Mouse (Mus musculus): ENCODE data around the gene Tmem44. TPM values are rescaled to one million over a fixed set of nuclear protein-coding genes. Genes with fewer than 3 reads are reported as not detected.

Tmem44 gene
- polyA plus RNA-seq, 1 experiment from 2014 or later = 76.4 TPM

GRCm38 (mm10) chr16:30542826-30543225 lies 7.8 kb downstream of the Tmem44 start:
- ATAC-seq (ENCODE audit: low FRiP score) = no peak
- Histone ChIP-seq H3K9me3 (ENCODE audit: control insufficient read depth, low read length) (no peaks in the 10 kb centered on the region), H3K4me1 (replicated peaks; ENCODE audit: control insufficient read depth, insufficient read depth, low read length) (peaks cover 2% of the 10 kb centered on the region; the same call in 1 of the 2 replicates), H3K36me3 (replicated peaks; ENCODE audit: control insufficient read depth, insufficient read depth) (peaks cover 63% of the 10 kb centered on the region), H3K27me3 (ENCODE audit: control insufficient read depth, insufficient read depth, low read length) (no peaks in the 10 kb centered on the region), H3K9ac (no peak overlapping the region), H3K4me2 (replicated peaks) (no peak overlapping the region), H3K4me3 (replicated peaks; ENCODE audit: low read length) (no peak overlapping the region), H3K27ac (no peak overlapping the region)
- 86% methylated on average over 6 of the region's 6 CpGs for WGBS
- DNase-seq (ENCODE audit: low spot score) = no peak

GRCm38 (mm10) chr16:30540107-30541001 lies 10.3 kb downstream of the Tmem44 start:
- peak; percentile 35; the same call in 1 of the 2 replicates for ATAC-seq (ENCODE audit: low FRiP score)
- H3K27ac ChIP-seq = no peak overlapping the region
- H3K9ac ChIP-seq = no peak overlapping the region
- no peaks in the 10 kb centered on the region for H3K9me3 ChIP-seq (ENCODE audit: control insufficient read depth, low read length)
- WGBS = 65% methylated on average over 20 of the region's 20 CpGs
- DNase-seq (ENCODE audit: low spot score) = no peak
- no peaks in the 10 kb centered on the region for H3K4me1 ChIP-seq (replicated peaks; ENCODE audit: control insufficient read depth, insufficient read depth, low read length)
- no peak overlapping the region for H3K4me3 ChIP-seq (replicated peaks; ENCODE audit: low read length)
- H3K36me3 ChIP-seq (replicated peaks; ENCODE audit: control insufficient read depth, insufficient read depth) = peaks cover 53% of the 10 kb centered on the region
- H3K4me2 ChIP-seq (replicated peaks) = 0 out of 2 replicates have a peak overlapping the region, but pooled peaks have one; percentile 24
- H3K27me3 ChIP-seq (ENCODE audit: control insufficient read depth, insufficient read depth, low read length) = no peaks in the 10 kb centered on the region

DNA sequence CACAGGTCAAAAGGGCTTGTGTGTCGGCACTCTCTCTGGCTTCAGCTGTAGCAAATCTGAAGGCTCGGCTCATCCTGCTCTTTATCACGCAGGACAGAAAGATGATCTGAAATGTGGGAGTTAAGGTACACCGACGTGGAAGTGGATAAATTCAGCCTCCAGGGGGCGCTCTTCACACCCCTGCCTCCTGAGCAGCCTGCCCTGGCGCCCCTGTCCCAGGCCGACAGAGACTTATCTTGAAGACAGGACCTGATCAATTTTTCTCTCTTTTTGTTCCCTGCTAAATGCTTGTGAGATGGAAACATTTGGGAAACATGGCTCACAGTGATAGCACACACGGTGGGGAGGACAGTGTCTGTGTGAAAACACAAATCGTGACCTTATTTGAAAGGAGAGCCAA lies 11.2 kb downstream of the Tmem44 start:
- no peak overlapping the region for H3K27ac ChIP-seq
- DNase-seq (ENCODE audit: low spot score) (peak; percentile 51), ATAC-seq (ENCODE audit: low FRiP score) (no peak)
- no peak overlapping the region for H3K9ac ChIP-seq
- H3K36me3 ChIP-seq (replicated peaks; ENCODE audit: control insufficient read depth, insufficient read depth) = peaks cover 50% of the 10 kb centered on the region
- H3K4me3 ChIP-seq (replicated peaks; ENCODE audit: low read length) = no peak overlapping the region
- H3K9me3 ChIP-seq (ENCODE audit: control insufficient read depth, low read length) = no peaks in the 10 kb centered on the region
- H3K4me1 ChIP-seq (replicated peaks; ENCODE audit: control insufficient read depth, insufficient read depth, low read length) = no peaks in the 10 kb centered on the region
- no peak overlapping the region for H3K4me2 ChIP-seq (replicated peaks)
- WGBS = 33% methylated on average over 10 of the region's 10 CpGs
- no peaks in the 10 kb centered on the region for H3K27me3 ChIP-seq (ENCODE audit: control insufficient read depth, insufficient read depth, low read length)

- H3K4me1 ChIP-seq (replicated peaks; ENCODE audit: control insufficient read depth, insufficient read depth, low read length) = no peaks in the 10 kb centered on the region
- WGBS = 97% methylated on average over 1 of the region's 1 CpGs
- DNase-seq (ENCODE audit: low spot score) = no peak
- H3K27ac ChIP-seq = no peak overlapping the region
- no peak overlapping the region for H3K4me2 ChIP-seq (replicated peaks)
- H3K9me3 ChIP-seq (ENCODE audit: control insufficient read depth, low read length) = no peaks in the 10 kb centered on the region
- no peak for ATAC-seq (ENCODE audit: low FRiP score)
- no peak overlapping the region for H3K4me3 ChIP-seq (replicated peaks; ENCODE audit: low read length)
- H3K36me3 ChIP-seq (replicated peaks; ENCODE audit: control insufficient read depth, insufficient read depth) = peaks cover 29% of the 10 kb centered on the region
- no peak overlapping the region for H3K9ac ChIP-seq
- no peaks in the 10 kb centered on the region for H3K27me3 ChIP-seq (ENCODE audit: control insufficient read depth, insufficient read depth, low read length)
Observed at GRCm38 (mm10) chr16:30535075-30535474, 15.6 kb downstream of the Tmem44 start.

DNA sequence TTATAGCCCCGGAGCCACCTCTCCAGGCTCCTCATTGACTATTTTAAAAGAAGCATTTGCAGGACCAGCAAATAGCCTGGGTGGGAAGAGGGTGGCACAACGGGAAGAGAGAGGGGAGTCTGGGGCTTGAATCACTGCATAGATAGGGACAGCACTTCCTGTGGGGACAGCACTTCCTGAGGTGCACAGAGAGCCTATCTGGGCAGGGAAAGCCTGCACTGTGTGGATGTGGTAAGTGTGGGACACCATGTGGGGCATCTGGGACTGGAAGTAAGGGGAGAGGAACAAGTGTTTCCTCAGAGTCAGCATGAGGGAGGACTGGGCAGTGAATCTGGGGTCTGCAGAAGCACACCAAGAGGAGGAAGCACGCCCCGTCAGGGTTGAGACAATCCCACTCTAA lies 17.1 kb downstream of the Tmem44 start:
- H3K9me3 ChIP-seq (ENCODE audit: control insufficient read depth, low read length) = no peaks in the 10 kb centered on the region
- ATAC-seq (ENCODE audit: low FRiP score) (no peak), DNase-seq (ENCODE audit: low spot score) (no peak)
- H3K27me3 ChIP-seq (ENCODE audit: control insufficient read depth, insufficient read depth, low read length) = no peaks in the 10 kb centered on the region
- H3K36me3 ChIP-seq (replicated peaks; ENCODE audit: control insufficient read depth, insufficient read depth) = peaks cover 41% of the 10 kb centered on the region
- H3K4me1 ChIP-seq (replicated peaks; ENCODE audit: control insufficient read depth, insufficient read depth, low read length) = no peaks in the 10 kb centered on the region
- 77% methylated on average over 4 of the region's 4 CpGs for WGBS
- no peak overlapping the region for H3K9ac ChIP-seq
- H3K4me3 ChIP-seq (replicated peaks; ENCODE audit: low read length) = no peak overlapping the region
- H3K4me2 ChIP-seq (replicated peaks) = no peak overlapping the region
- no peak overlapping the region for H3K27ac ChIP-seq

- H3K4me2 ChIP-seq (replicated peaks) = no peak overlapping the region
- no peak overlapping the region for H3K27ac ChIP-seq
- H3K4me1 ChIP-seq (replicated peaks; ENCODE audit: control insufficient read depth, insufficient read depth, low read length) = no peaks in the 10 kb centered on the region
- H3K4me3 ChIP-seq (replicated peaks; ENCODE audit: low read length) = no peak overlapping the region
- DNase-seq (ENCODE audit: low spot score) = no peak
- H3K36me3 ChIP-seq (replicated peaks; ENCODE audit: control insufficient read depth, insufficient read depth) = peaks cover 46% of the 10 kb centered on the region
- H3K27me3 ChIP-seq (ENCODE audit: control insufficient read depth, insufficient read depth, low read length) = no peaks in the 10 kb centered on the region
- H3K9ac ChIP-seq = no peak overlapping the region
- WGBS = 83% methylated on average over 1 of the region's 1 CpGs
- no peak for ATAC-seq (ENCODE audit: low FRiP score)
- no peaks in the 10 kb centered on the region for H3K9me3 ChIP-seq (ENCODE audit: control insufficient read depth, low read length)
Observed at GRCm38 (mm10) chr16:30532929-30533328, 17.7 kb downstream of the Tmem44 start.

DNA sequence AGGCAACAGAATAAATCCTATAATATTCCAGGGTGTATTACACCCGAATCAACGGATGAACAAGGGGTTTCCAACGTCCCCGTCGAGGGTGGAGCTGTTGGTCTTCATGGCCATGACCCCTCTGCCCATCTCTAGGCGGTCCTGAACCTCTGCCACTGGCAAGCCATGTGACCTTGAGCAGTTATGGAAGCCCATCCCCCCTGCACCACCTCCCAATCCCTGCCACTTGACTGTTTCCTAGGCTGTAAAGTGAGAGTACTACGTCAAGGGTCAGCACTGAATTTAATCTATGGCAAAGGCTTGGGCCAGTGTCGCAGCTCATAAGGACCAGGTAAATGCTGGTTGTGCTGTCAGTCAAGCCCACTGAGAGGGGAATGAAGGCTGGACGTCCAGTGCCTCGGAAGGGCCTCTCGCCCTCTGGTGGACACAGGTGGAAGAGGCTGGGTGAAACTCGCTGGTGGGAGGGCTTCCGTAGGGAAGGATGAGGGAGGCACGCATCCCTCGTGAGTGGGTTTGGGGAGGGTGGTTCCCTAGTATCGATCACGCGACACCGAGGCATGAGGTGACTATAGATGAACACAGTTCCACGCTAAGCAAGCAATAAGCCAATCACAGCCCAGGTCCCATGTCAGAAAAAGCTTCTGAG lies 18.8 kb downstream of the Tmem44 start:
- Histone ChIP-seq H3K27ac (no peak overlapping the region), H3K27me3 (ENCODE audit: control insufficient read depth, insufficient read depth, low read length) (no peaks in the 10 kb centered on the region), H3K9ac (no peak overlapping the region), H3K4me2 (replicated peaks) (no peak overlapping the region), H3K36me3 (replicated peaks; ENCODE audit: control insufficient read depth, insufficient read depth) (peaks cover 53% of the 10 kb centered on the region), H3K4me1 (replicated peaks; ENCODE audit: control insufficient read depth, insufficient read depth, low read length) (no peaks in the 10 kb centered on the region), H3K4me3 (replicated peaks; ENCODE audit: low read length) (no peak overlapping the region), H3K9me3 (ENCODE audit: control insufficient read depth, low read length) (no peaks in the 10 kb centered on the region)
- WGBS = 31% methylated on average over 20 of the region's 20 CpGs
- ATAC-seq (ENCODE audit: low FRiP score) (peak; percentile 46; the same call in 1 of the 2 replicates), DNase-seq (ENCODE audit: low spot score) (no peak)

DNA sequence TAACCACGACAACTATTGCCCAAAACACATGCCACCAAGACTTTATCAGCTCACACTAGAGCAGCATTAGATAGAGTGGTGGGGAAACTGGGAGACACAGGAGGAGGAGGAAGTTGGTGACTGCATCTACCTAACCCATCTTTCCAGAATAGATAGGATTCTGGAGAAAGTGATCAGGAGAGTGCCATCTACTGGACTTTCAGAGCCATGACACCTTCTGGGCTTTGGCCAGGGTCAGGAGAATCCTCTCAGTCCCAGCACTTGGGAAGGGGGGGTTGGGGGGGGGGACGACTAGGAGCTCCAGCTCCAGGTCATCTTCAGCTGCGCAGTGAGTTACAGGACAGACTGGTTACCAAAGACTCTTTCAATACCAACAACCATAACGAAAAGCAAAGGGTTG lies 19.8 kb downstream of the Tmem44 start:
- no peak overlapping the region for H3K4me3 ChIP-seq (replicated peaks; ENCODE audit: low read length)
- no peaks in the 10 kb centered on the region for H3K9me3 ChIP-seq (ENCODE audit: control insufficient read depth, low read length)
- WGBS = 50% methylated on average over 4 of the region's 4 CpGs
- H3K27me3 ChIP-seq (ENCODE audit: control insufficient read depth, insufficient read depth, low read length) = no peaks in the 10 kb centered on the region
- H3K36me3 ChIP-seq (replicated peaks; ENCODE audit: control insufficient read depth, insufficient read depth) = peaks cover 55% of the 10 kb centered on the region
- ATAC-seq (ENCODE audit: low FRiP score) (no peak), DNase-seq (ENCODE audit: low spot score) (peak; percentile 51)
- H3K27ac ChIP-seq = no peak overlapping the region
- no peak overlapping the region for H3K4me2 ChIP-seq (replicated peaks)
- no peak overlapping the region for H3K9ac ChIP-seq
- no peaks in the 10 kb centered on the region for H3K4me1 ChIP-seq (replicated peaks; ENCODE audit: control insufficient read depth, insufficient read depth, low read length)

DNA sequence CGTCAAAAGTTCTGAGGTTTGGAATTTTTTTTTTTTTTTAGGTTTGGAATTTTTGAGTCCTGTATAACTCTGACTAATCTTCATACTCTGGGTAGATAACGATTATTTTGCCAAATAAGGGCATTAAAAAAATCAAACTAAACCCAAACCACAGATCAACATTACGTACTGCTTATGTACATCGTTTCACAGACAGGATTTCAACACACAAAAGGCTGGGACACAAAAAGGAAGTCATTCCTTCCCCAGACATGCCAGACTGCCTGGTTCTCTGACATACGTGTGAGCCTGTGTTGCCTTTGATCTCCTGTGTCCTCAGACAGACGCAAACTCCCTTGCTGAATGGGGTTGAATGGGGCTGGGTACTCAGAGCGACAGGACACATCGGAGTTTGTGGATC lies 22.3 kb downstream of the Tmem44 start:
- Histone ChIP-seq H3K27ac (no peak overlapping the region), H3K4me2 (replicated peaks) (no peak overlapping the region), H3K4me3 (replicated peaks; ENCODE audit: low read length) (no peak overlapping the region), H3K27me3 (ENCODE audit: control insufficient read depth, insufficient read depth, low read length) (no peaks in the 10 kb centered on the region), H3K4me1 (replicated peaks; ENCODE audit: control insufficient read depth, insufficient read depth, low read length) (no peaks in the 10 kb centered on the region), H3K9ac (no peak overlapping the region), H3K36me3 (replicated peaks; ENCODE audit: control insufficient read depth, insufficient read depth) (peaks cover 60% of the 10 kb centered on the region), H3K9me3 (ENCODE audit: control insufficient read depth, low read length) (no peaks in the 10 kb centered on the region)
- DNase-seq (ENCODE audit: low spot score) (no peak), ATAC-seq (ENCODE audit: low FRiP score) (no peak)
- 84% methylated on average over 8 of the region's 8 CpGs for WGBS

Measured in hindbrain, embryonic 14.5 days (tissue).